Mouse (Mus musculus) left cerebral cortex, postnatal 14 days (tissue): ENCODE data around the gene Gramd4. TPM values are rescaled to one million over a fixed set of nuclear protein-coding genes. Genes with fewer than 3 reads are reported as not detected.

Experiments
- DNase-seq, 2 experiments: peaks; one replicate each; pipeline ENCODE4 v3.0.0; 2021 to 2022; ENCODE audit warnings: low spot score in 2 of 2, mixed read lengths in 1 of 2
- intact Hi-C: fragments of 180-260 bp; cut with DNase I; formaldehyde crosslinking; loops from one replicate; pipeline ENCODE4 v1.15.1; 2025
- total RNA-seq, 2 experiments: library from RNA; stranded (reverse); gene quantifications; 2 replicates each; pipeline ENCODE4 v1.2.3; 2021

The Gramd4 gene
- total RNA-seq, 2 experiments from 2014 or later: 37.2 to 44.3 TPM

DNA sequence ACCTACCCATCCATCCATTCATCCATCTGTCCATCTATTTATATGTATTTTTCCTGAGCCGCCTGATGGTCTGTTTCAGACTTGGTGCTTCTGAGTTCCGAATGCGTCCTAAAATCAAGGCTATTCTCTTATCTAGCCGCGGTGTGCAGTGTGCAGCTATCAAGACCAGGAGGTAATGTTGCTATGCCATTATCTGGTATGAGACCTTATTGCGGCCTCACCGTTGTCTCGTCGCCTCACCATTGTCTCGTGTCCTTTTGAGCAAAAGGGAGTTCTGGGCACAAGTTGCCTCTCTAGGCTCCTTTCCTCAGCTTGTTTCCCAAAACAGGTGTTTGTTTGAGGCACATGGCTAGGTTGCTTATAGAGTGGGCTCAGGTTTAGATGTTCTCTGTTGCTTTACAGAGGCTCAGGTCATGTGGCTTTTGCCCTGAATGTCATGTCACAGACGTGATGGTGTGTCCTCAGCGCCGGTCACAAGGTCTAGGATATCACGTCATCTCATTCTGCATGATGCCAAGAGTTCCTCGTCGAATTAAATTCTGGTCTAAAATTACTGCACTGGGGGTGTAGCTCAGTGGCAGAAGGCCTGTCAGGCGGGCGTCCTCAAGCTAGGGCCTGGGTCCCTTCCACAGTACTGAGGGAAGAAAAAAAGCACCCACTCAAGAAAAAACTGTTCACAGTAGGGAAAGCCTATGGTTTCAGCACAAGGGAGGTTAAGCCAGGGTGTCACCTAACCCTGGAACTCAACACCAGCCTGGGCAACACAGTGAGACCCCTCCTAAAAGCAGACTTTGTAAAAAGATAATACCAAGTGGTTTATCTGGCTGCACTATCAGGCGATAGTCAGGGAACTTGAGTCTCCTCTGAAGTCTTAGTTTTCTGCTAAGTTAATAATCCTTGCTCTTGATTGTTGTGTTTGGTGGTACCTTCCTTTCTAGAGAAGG lies 47.2 kb downstream of the Gramd4 start:
- intact Hi-C loops: no loop called here
- DNase-seq: no peak

DNA sequence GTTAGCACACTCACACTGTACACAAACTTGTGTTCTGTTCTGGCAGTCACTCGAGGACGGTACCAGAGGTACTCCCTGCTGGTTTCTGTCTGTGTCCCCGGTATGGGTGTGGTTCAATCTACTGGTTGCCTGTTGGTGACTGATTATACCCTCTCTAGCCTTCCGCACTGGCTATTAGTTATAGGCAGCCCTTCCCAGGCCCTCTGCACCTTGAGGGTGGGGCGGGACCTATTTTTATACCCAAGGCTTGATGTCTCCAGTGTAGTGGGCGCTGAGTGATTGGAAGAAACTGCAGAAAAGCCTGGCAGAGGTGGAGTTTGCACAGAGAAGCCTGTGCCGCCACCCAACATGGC lies 47.8 kb downstream of the Gramd4 start:
- intact Hi-C loops: no loop called here
- DNase-seq: no peak

DNA sequence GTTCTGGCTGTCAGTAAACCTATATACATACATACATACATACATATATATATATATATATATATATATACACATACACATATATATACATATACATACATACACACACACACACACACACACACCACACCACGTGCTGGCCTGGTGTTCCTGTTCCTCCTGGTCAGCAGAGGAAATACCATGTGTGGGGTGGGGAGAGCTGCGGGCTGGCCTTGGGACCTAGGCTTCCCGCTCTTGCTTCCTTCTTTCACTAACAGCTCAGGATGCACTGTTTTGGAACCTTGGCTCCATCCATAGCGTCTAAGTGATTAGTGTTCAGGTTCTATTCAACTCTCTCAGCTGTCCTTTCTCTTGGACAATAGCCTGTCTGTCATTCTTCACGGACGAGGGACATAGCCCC lies 48.3 kb downstream of the Gramd4 start:
- intact Hi-C loops: no loop called here
- DNase-seq: no peak

DNA sequence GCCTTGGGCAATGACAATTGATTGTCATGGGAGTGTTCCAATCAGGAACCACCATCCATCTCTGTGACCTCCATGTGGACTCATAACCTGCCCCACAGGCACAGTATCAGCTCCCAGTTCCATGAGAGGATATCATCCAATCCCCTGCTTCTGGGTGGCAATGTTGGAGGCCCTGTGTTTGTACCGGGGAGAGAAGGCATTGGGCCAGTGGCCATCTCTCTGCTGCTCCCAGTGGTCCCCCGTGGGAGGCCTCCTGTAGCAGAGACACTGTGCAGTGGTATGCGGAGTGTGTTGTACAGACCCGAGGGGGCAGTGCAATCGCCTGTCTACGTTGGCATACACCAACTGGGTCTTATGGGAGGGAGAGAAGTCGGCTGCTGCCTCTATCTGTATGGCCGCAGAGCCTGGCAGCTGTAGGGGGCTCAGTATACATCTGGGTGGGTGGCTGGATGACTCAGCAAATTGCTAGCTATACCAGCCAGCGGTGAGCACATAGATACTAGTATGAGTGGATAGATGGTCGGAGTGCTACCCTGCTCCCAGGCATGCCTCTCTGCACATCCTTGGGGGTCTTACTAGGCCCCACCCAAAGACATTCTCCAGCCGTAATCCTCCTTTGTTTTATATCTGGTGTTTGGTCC lies 50.5 kb downstream of the Gramd4 start:
- intact Hi-C loops: loop anchor here (2.0 kb wide), 1 partner anchor 47 kb away; no protein-coding TSS in a partner anchor
- no peak for DNase-seq

DNA sequence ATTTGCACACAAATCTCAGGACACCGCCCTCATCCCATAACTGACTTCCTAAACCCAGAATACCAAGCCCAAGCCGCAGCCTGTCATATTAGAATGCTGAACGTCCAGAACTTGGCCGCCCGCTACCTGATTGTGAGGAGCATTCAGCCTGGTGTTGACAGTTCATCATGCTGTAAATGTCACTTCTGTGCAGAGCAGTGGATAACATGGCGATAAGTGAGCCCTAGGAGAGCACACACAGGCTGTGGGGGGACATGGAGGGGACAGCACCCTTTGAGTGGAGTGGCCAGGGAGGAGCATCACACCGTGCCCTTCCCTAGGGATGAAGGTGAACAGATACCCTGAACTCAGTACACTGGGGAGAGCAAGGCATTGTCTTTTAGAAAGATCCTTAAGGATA lies 51.8 kb downstream of the Gramd4 start:
- intact Hi-C loops: loop anchor here (2.0 kb wide), 1 partner anchor 48 kb away; no protein-coding TSS in a partner anchor
- DNase-seq: no peak

DNA sequence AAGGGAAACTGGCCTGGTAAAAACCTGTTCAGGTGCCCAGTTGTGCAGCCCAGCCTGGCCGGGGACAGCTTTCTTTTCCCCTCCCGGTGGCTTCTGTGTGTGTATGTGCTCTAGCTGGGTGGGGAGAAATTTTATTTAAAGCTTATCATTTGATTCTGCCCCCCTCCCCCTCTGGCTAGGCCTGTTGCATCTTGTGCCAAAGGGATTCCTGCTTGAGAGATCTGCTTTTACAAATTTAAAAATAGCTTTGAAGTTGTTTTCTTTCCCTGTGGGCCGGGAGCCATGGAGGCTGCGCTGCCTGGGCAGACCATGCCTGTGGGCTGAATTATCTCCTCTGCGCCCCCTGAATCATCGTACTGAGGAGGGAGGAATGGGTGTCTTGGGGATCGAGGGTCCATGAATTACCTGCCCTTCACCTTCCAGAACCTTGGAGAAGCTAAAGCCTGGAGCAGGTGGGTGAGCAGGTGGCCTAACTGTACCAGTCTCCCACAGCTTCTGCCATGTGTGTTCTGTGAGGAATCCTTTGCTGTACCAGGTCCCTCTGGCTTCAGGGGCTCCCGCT lies 52.2 kb downstream of the Gramd4 start:
- intact Hi-C loops: loop anchor here (2.0 kb wide), 1 partner anchor 49 kb away; no protein-coding TSS in a partner anchor
- peak; percentile 67 to 84 for DNase-seq

DNA sequence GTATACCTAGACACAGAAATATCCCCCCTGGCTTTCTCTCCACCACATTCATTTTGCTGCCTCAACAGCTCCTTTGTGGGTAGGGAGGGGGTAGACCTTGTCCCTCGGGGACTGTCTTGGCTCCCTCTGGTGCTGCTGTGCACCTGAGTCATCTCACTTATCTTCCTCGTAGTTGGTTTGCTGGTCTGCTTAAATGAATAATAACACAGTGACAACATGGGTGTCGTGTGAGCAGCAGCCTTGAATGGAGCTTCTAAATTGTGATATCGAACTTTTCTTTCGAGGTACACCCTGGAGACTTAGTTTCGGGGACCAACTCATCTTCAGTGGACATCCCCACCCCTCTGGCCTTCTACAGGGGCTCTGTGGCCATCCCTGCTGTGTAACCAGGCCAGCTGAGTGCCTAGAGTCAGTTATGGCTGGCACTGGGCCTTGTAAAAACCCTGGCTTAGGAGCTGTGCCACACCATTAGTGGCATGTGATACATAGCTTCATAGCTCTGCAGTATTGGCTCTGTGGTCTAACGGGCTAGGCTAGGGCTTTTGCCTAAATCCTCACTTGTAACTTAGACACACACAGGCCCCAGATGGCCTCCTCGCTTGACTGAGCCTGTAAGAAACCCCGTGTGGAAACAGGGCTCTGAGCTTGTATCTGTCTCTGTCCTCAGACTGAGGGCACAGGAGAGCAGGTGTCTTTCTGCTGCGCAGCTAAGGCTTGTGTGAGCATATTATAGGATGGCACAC lies 53.0 kb downstream of the Gramd4 start:
- intact Hi-C loops: no loop called here
- DNase-seq: no peak

DNA sequence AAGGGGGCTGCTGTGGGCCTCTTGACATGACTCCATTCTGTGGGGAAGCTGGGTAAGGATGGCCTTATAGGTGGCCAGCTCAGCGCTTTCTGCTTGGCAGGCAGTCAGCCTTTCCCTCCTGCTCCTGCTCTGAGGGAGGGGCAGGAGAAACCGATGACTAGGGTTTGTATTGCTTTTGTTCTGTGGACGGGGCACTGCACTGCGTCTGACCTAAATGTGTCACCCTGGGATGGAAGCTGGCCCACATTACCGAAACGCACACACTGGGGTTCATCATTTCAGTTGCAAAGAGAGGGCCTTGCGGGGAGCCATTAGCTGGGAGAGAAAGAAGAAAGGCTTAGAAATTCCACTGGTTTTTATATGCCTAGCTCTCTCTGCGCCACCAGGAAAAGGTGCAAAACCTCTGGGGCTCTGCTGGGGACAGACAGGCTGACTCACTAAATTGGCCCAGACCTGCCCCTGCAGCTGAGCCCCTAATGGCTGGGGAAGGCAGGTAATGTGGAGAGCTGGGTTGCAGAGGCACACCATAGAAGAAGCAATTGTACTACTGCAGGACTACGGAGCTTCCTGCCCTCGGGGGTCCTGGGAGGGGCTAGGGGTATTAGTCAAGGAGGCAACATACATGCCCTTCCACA lies 55.3 kb downstream of the Gramd4 start:
- intact Hi-C loops: no loop called here
- DNase-seq: no peak

DNA sequence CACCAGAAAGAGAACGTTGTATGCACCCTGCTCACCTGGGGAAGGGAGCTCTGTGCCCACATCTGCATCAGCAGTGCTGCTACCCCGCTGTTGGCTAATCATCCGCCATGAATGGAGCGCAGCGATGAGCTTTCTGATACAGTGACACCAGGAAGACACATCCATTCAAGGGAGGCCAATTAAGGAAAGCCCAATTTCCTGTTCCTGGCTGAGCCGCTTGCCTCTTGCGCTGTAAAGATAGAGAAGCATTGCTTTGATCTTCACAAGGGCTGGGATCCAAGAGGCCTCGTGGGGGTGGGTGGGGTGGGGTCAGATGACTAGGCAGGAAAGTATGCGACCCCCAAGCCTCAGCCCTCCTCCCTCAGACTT lies 55.8 kb downstream of the Gramd4 start:
- no peak for DNase-seq
- intact Hi-C loops: no loop called here

DNA sequence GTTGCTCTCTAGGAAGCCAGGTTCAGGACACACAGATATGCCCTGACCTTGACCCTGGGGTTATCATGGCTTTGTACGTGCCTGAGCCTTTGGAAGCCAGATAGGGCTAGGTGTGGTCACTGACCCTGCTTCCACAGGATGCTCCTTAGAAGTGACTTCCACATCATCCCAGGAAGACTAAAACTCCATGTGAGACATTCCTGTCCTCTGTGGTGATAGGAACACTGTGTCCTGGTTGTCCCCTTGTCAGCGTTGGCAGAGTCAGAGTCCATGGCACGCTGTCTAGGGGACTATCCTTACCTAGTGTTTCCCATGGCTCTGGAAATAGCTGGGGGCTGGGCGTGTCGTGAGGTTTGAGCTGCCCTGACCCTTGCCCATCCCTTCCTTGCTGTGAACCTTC lies 58.9 kb downstream of the Gramd4 start:
- intact Hi-C loops: no loop called here
- no peak for DNase-seq

DNA sequence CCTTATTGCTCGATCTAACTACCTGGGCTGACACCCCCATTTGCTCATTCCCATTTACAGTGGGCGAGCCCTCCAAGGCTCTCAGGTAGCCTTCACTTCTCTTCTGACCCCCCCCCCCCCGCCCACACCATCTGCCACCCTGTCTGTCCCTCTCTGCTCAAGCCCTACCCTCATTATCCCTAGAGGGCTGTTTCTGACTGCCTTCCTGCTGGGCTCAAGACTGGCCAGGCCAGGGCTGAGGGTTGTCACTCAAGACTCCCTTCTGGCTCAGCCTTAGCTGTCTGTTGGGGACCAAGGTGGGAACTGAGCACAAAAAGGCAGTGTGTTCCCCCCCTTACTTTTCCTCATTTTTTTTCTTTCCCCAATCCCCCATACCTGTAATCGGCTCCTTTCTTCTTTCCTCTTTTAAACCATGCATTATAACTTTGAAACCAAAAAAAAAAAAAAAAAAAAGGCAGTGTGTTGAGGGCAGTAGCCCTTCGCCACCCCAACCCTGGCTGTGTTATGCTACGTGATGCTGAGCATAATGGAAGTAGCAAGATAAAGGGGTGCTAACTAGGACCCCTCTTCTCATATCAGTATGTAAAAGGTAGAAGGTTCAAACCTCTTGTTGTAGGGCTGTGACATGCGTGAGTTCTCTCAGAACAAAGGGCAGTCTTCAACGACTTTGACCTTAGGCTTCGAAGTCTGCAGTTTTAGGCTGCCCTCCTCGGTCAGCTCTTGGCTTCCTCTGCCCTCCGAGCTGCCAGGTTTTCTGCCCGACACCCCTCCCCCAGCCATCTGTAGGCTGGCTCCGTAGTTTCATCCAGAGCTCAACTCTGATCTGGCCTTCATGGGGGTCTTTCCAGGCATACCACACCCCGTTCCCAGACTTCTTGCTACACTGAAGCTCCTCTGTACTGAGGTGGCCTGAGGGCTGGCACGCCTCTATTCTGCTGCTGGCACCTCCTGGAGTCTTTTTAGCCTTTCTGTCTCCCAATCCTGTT lies 59.9 kb downstream of the Gramd4 start:
- no peak for DNase-seq
- intact Hi-C loops: no loop called here

DNA sequence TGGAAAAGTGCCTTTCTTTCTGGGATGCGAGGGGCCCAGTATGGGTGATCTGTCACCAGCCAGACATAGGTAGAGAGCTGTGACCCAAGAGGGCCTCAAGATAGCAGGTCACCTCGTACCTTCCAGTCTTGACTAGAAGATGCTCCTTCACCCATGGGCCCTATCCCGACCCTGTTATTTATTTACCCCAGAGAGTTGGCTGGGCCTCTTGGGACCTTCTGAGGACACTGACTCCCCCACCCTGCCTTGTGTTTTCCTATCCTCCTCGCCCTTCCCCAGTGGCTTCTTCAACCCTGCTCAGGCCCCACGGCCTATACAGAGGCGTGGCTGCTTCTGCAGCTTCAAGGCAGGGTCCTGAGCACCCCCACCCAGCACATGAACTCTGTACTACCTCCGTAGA lies 61.7 kb downstream of the Gramd4 start:
- intact Hi-C loops: no loop called here

DNA sequence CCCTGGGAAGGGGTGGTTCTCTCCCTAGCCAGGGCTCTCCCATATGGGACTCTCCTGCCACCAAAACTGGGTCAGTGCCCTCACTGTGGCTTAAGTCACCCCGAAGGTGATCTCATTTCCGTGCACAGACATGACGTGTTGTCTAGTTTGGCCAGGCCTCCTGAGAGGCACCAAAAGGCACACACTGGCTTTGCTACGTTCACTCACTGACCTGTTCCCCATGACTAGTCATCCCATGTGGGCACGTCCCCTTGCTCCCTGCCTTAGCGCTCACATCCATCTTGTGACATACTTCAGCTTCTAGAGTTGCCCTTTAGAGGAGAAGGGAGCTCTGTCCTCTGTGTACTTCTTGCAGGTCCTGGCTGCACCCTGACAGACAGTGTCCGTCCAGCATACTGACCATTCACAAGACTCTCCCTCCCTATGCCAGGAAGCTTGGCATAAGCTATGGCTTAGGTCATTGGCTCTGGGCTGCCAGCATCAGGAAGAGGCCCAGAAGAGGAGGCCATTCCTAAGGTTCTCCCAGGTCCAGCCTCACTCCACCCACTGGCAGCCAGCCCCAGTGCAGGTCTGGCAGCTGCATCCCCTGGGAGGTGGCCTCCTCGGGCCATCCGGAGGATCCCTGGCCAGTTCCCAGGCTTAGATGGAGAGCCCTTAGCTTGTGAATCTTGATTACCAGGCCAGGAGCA lies 64.9 kb downstream of the Gramd4 start:
- intact Hi-C loops: no loop called here
- DNase-seq: no peak

More for the DNA sequence above, 61.7 kb downstream of the Gramd4 start:
- no peak for DNase-seq

DNA sequence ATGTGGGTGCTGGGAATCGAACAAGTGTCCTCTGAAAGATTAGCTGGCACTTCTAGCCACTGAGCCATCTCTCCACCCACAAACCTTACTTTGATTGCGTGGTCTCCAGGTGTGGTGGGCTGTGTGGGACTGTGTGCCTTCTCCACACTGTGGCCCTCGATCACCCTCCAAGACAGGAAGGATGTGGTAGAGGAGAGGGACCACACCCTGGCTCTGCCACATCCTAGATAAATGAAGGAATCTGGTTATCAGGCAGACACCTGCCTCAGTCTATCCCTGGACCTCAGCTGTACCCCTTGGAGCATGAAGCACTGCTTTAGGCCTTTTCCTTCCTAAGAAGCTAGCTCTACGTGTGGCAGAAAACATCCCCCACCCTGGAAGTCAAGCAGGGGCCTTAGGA lies 65.9 kb downstream of the Gramd4 start:
- intact Hi-C loops: no loop called here

DNA sequence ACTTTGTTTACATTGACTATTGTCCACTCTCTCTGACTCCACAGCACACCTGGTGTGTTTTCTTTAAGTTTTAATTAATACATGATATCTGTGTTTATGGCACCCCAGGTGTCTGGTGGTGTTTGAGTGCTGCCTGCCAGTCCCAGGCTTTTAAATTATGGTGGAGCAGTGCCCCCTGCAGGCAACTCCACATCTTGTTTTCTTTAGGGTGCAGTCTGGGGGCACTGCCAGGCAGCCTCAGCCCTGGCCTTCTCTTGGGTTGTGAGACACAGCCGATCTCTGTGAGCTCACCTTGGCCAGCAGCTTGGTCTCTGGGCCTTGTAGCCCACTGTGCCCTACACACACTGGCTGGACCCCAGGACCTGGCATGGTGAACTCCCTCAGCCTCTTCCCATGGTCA lies 66.9 kb downstream of the Gramd4 start:
- intact Hi-C loops: loop anchor here (1.0 kb wide), 1 partner anchor 70 kb away; no protein-coding TSS in a partner anchor
- peak; percentile 79 to 81 for DNase-seq

More for the DNA sequence above, 65.9 kb downstream of the Gramd4 start:
- DNase-seq: no peak

DNA sequence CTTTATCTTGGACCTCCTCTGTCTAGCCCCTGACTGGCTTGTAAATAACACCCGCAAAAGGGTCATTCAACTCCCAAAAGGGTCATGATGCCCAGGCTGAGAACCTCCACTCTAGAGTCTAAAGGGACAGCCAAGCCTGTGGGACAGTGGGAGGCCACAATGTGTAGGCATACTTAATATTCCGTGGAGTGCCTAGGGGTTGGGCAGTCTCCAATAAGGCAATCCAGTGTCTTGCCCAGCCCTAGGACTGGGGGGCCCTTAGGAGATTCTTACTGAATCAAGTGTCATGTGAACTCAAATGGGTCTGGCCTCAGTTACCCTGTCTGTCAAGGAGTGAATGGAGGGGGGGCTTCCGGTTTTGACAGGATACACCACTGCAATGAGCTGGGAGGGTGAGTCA lies 71.5 kb downstream of the Gramd4 start:
- intact Hi-C loops: no loop called here
- no peak for DNase-seq

DNA sequence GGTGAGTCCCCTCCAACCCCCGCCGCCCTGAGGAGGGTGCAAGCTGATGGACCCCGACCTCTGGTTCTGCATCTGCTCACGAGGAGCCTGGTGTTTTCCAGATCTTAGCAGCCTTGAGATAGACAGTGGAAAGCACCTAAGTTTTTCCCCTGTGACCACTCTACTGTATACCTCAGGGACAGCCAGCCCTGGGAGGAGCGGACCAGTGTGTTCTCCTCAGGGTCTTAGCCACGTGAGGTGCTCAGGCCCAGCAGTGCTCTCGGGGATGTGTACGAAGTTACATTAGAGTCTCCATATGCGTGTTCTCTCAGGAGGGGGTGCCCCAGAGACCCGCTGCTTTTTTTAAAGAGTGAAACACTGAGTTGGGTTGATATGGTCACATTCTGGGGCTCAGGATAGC lies 73.2 kb downstream of the Gramd4 start:
- intact Hi-C loops: no loop called here
- no peak for DNase-seq
